Mouse (Mus musculus) megakaryocyte-erythroid progenitor cell, adult 5-6 weeks (primary cell): ENCODE results near the gene Umps. TPM values are rescaled to one million over a fixed set of nuclear protein-coding genes. Genes with fewer than 3 reads are reported as not detected.

Experiments used
- ATAC-seq: replicated peaks from 2 replicates; pipeline ENCODE4 v1.8.0; 2016; ENCODE audit warnings: mild to moderate bottlenecking, inconsistent platforms; ENCODE audit not compliant: severe bottlenecking, poor library complexity, low FRiP score, low TSS enrichment
- total RNA-seq, 2 experiments: library from RNA; stranded (forward) in 1 of 2; stranded (reverse) in 1 of 2; fragments of 200-1000, 215-1000 nt in 1 of 2; fragments of >200 nt in 1 of 2; fragmentation: Nextera tagmentation in 1 of 2; gene quantifications; 2 replicates each; pipeline ENCODE4 v1.2.3; 2014 to 2017

Umps gene
- total RNA-seq (2014; fragmentation: Nextera tagmentation) = 62.4 and 69.3 TPM in 2 replicates
- total RNA-seq (2017) = 99.2 and 104 TPM in 2 replicates

GRCm38 (mm10) chr16:33966538-33967282 lies at the start of gene Umps:
Gene Umps (minus strand): TSS chr16:33967038.
- peak; percentile 93 for ATAC-seq

- no peak for ATAC-seq
Observed at GRCm38 (mm10) chr16:34011991-34012845, 45.4 kb upstream of the Umps start.

- ATAC-seq = no peak
Observed at GRCm38 (mm10) chr16:34009567-34009966, 42.7 kb upstream of the Umps start.

- no peak for ATAC-seq
Observed at GRCm38 (mm10) chr16:34005986-34006385, 39.1 kb upstream of the Umps start.

- peak; percentile 67 for ATAC-seq
Observed at GRCm38 (mm10) chr16:34004128-34004578, 37.3 kb upstream of the Umps start.

GRCm38 (mm10) chr16:34003566-34004127 lies 36.8 kb upstream of the Umps start:
- ATAC-seq = no peak

- no peak for ATAC-seq
Observed at GRCm38 (mm10) chr16:34000715-34001114, 33.9 kb upstream of the Umps start.

GRCm38 (mm10) chr16:33999388-33999787 lies 32.5 kb upstream of the Umps start:
- no peak for ATAC-seq

GRCm38 (mm10) chr16:33998011-33998410 lies 31.2 kb upstream of the Umps start:
- no peak for ATAC-seq

GRCm38 (mm10) chr16:33996030-33996429 lies 29.2 kb upstream of the Umps start:
- ATAC-seq = peak; percentile 57; the same call in 1 of the 2 replicates

- ATAC-seq = no peak
Observed at GRCm38 (mm10) chr16:33995496-33995895, 28.7 kb upstream of the Umps start.

GRCm38 (mm10) chr16:33994321-33994720 lies 27.5 kb upstream of the Umps start:
- ATAC-seq = no peak

- ATAC-seq = no peak
Observed at GRCm38 (mm10) chr16:33990712-33991111, 23.9 kb upstream of the Umps start.

- no peak for ATAC-seq
Observed at GRCm38 (mm10) chr16:33989106-33989505, 22.3 kb upstream of the Umps start.

- peak; percentile 94 for ATAC-seq
Observed at GRCm38 (mm10) chr16:33988358-33989012, 21.6 kb upstream of the Umps start.

- ATAC-seq = no peak
Observed at GRCm38 (mm10) chr16:33986993-33987392, 20.2 kb upstream of the Umps start.

- ATAC-seq = no peak
Observed at GRCm38 (mm10) chr16:33985372-33985771, 18.5 kb upstream of the Umps start.

GRCm38 (mm10) chr16:33983712-33984111 lies 16.9 kb upstream of the Umps start:
- no peak for ATAC-seq

GRCm38 (mm10) chr16:33979855-33980254 lies 13.0 kb upstream of the Umps start:
- no peak for ATAC-seq

GRCm38 (mm10) chr16:33967283-33967640 lies 424 bp upstream of the Umps start:
- ATAC-seq = peak; percentile 56
